Mouse (Mus musculus): ENCODE results near the gene Tspyl4.

The Tspyl4 gene

DNA sequence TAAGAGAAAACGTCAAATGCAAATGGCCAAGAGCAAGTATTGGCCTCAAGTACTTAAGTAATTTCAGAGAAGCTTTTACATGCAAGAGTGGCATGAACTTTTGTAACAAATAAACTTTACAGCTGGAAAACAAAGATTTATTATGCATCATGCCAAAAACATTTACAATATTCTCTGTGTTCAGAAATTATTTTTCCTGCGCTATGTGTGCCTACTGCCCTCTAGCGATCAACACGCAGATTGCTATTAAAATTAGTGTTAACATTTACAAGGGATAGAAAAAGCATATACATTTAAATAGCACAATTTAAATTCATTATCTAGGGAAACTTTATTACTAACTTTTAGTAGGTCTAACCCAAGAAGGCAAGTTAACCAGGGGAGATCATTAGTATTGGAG lies 29.5 kb downstream of the Tspyl4 start:
- no peak for DNase-seq

GRCm38 (mm10) chr10:34327144-34327543 lies 29.9 kb downstream of the Tspyl4 start:
- no peak for DNase-seq

- no peak for DNase-seq
Observed at GRCm38 (mm10) chr10:34328310-34328709, 31.1 kb downstream of the Tspyl4 start.

DNA sequence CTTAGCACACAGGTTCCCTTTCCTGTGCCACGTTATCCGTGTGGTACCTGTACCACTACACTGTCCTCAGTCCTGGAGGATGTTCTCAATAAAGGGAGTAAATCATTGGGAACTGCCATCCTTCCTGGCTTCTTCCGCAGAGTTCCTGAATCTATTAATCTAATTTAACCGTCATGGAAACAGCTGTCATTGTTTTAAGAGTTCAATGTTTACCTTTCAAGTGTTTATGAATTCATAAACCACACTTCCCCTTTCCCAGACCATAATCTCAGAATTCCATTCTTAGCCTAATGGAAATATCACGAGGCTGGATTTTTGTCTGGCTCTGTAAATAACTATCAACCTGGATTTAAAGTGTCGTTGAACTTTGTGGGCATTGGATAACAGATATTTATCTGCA lies 43.8 kb downstream of the Tspyl4 start:
- DNase-seq = no peak

DNA sequence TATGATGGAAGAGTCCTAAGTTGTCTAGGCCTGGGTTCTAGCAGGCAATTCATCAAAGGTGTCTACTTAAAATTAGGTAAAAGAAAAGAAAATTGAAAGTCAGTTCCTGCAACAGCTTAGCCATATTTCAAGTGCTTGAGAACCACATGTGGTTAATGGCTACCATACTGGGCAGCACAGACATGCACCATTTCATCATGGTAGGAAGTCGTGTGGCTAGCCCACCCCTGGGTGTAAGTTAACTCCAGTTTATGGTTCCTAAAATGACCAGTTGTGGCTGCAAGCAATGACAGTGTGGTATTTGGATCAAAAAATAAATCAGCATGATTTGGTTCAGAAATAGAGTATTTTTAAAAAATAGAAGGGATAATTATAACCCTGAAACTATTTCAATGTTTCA lies 44.6 kb downstream of the Tspyl4 start:
- DNase-seq = no peak

Measured in heart, adult 11 months (tissue).